Mouse (Mus musculus): ENCODE data around the gene Clec2i.
"Not testable (repeated sequence)": the region's sequence is repeated elsewhere in the genome, so short reads cannot be mapped to it uniquely, and the experiment has no call there.

The Clec2i gene

GRCm38 (mm10) chr6:128887091-128887790, at the start of gene Clec2i:
Gene Clec2i, plus strand, starts transcription at chr6:128887588.
- not testable (repeated sequence) for ATAC-seq (ENCODE audit: low TSS enrichment)

DNA sequence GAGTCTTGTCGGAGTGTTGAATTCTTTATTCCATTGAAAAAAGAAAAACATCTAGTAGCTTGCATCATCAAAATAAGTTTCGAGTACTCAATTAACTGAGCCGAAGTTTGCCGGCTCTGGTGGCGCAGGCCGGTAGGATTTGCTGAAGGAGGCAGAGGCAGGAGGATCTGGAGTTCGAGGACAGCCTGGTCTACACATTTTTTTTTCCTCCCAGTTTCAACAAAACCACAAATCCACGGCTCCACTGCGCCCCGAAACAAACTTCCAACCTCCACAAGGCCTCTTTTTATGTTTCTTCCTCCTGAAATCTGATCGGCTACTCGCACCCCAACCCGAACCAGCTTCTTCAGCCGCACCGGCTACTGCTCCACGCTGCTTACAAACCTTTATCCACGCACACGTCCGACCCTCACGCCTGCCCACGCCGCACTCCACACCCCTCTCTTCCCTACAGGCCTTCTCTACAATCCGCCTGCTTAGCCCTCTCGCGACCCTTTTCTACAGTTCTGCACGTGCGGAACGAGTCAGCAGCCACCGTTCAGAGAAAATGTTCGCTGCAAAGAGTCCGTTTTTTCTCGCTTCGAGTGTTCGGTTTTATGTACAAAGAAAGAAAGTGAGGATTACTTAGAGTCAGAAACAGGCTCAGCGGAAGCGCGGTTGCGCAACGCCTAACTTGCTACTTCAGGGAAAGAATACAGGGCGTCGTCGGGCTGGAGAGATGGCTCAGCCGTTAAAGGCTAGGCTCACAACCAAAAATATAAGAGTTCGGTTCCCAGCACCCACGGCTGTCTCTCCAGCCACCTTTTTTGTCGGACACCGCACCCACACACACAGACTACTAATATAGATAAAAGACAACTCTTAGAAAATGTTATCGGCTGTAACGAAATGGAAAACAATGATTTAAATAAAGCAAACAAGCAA, 48.8 kb upstream of the Clec2i start:
- ATAC-seq (ENCODE audit: low TSS enrichment), result peak; percentile 28

DNA sequence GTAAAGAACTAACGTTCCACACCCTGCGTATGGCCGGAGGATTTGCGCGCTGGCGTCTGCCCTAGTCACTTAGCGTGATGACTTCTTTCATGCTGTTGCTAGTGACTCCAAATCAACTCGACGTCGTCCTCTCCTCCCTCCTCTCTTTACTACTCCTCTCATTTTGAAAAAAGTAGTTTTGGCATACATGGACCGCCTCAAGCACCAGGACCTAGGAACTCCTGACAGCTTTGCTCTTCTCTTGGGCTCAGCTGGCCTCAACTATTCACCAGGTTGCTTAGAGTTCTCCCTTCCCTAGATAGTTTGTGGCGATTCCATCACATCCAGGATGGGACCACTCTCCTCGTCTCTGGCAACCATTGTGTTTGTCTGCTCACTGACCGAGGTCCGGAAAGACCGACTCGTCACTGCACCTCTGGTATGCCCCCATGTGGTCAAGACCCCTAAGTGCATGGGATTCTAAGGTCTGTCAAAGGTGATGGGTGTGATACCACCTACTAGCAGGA, 48.1 kb upstream of the Clec2i start:
- peak; percentile 7 for ATAC-seq (ENCODE audit: low TSS enrichment)

GRCm38 (mm10) chr6:128839921-128840320, 47.5 kb upstream of the Clec2i start:
- ATAC-seq (ENCODE audit: low TSS enrichment), result no peak

DNA sequence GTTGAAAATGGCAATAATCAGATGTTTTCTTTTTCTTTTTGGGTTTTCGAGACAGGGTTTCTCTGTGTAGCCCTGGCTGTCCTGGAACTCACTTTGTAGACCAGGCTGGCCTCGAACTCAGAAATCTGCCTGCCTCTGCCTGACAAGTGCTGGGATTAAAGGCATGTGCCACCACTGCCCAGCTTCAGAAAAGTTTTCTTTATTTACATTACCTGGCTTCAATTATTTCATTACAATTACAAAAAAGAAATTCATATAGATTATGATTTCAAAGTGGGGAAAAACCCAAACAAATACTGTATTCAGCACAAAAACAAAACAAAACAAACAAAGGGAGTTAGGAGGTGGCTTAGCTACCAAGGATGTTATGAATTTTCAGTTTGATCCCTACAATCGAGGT, 46.7 kb upstream of the Clec2i start:
- ATAC-seq (ENCODE audit: low TSS enrichment), result not testable (repeated sequence)

- ATAC-seq (ENCODE audit: low TSS enrichment), result no peak
Measured at GRCm38 (mm10) chr6:128841327-128842089, 45.9 kb upstream of the Clec2i start.

DNA sequence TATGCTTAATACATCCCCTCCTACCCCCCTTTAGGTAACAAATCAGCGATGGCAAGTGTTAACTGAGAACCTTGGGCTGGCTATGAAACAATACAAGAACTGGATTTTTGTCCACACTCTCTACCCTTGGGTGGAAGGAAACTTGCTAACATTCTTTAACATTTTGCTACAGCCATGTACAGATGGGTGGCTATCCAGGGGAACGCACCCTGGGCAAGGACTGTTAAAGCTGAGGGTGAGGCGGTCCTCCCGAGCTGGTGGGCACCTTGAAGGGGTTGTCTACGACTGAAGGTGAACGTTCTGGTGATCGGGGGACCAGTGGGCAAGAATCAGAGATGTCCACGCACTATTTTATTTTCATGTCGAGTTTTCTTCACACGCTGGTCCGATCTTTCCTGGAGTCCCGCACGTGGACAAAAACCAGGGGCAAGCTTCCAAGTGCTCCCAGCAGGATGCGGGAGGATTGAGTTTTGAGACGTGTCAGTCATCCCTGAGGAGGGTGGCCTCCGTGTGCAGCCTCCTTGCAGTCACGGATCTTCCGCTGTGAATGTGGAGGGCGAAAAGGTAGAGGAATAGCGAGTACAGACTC, 44.9 kb upstream of the Clec2i start:
- no peak for ATAC-seq (ENCODE audit: low TSS enrichment)

- ATAC-seq (ENCODE audit: low TSS enrichment), result peak; percentile 69
Measured at GRCm38 (mm10) chr6:128842945-128843478, 44.4 kb upstream of the Clec2i start.

DNA sequence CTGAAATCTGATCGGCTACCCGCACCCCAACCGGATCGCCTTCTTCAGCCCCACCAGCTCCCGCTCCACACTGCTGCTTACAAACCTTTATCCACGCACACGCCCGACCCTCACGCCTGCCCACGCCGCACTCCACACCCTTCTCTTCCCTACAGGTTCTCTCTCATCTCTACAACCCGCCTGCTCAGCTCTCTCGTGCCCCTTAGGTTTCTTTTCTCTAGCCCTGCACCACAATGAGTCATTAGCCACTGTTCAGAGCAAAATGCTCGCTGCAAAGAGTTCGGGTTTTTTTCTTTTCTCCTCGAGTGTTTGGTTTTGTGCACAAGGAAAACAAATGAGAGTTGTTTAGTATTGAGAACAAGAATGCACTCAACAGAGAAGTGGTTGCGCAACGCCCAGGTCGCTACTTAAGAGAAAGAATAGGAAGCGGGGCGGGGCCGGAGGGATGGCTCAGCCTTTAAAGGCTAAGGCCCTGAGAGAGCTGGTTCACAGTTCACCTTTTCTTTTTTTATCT, 43.9 kb upstream of the Clec2i start:
- ATAC-seq (ENCODE audit: low TSS enrichment), result peak; percentile 24

DNA sequence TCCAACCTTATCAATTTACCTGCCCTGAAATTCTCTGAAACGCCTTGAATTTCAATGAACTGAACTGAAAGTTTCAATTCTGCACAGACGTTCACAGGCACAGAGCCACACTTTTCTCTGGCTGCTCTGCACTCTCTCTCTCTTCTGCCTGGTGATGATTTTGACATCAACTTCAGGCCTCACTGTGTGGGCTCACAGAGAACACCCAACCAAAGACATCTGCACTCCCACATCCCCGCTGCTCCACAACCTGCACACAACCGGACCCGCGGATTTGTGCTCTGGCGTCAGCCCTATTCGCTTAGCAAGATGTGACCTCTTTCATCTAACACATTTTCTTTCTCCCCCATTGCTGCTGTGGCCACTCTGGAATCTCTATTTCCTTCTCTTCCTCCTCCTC, 43.3 kb upstream of the Clec2i start:
- ATAC-seq (ENCODE audit: low TSS enrichment), result no peak

DNA sequence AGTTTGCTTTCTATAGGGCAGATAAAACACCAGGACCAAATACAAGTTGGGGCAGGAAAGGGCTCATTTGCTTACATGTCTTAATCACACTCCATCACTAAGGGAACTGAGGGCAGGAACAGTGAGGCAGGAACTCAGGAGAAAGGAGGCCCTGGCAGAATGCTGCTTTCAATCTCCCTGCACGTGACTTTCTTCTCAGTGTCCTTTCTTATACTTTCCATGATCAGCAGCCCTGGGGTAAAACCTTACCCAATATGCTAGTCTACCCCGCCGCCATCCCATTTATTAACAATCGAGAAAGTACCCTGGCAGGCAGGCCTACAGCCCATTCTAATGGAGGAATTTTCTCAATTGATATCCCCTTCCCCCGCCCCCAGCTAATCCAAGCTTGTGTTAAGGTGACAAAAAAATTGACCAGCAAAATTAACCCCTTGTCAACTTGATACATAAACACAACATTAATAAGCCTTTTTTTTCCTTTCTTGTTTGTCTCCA, 42.8 kb upstream of the Clec2i start:
- no peak for ATAC-seq (ENCODE audit: low TSS enrichment)

DNA sequence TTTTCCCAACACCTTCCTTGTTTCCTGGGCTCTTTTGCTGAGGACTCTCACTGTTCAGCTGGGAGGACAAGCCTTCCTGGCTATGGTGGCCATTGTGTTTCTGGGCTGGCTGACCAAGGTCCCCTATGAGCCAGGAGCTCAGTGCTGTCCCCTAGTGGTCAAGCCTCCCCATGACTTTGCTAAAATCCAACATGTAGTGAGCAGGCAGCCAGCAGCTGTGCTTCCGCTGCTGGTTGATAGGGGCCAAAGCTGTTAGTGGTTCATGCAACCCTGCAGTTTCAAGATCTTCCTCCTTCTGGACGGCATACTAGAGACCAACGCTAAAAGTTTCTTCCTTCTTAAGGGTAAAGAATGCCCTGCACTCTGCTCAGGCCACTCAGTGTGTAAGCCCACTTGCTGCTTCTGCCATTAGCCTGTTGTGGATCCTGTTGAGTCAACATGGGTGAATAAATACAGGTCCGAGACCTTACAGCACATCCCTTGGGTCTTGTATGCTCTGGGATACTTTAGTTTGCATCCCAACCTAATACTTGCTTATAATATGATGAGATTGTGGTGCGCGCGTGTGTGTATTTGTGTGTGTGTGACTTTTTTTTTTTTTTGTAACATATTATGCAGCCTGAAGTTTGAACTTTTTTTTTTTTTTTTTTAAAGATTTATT, 41.9 kb upstream of the Clec2i start:
- peak; percentile 24 for ATAC-seq (ENCODE audit: low TSS enrichment)

DNA sequence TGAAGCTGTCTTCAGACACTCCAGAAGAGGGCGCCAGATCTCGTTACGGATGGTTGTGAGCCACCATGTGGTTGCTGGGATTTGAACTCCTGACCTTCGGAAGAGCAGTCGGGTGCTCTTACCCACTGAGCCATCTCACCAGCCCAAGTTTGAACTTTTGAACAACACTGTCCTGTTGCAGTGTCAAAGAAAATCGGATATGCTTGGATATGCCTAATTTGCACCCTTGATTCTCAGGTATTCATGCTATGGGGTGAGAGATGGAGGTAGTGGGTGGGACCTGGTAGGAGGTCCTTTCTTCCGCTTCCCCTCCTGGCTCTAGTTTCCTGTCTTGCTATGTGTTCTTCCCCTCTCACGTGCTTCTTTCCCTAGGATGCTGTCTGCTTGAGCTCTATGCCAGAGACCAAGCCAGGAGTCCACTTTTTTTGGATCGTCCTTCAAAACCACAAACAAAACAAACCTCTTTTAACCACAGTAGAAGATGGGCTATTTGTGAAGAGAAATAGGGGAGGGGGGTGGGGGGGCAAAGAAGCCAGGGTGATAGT, 41.3 kb upstream of the Clec2i start:
- no peak for ATAC-seq (ENCODE audit: low TSS enrichment)

- ATAC-seq (ENCODE audit: low TSS enrichment), result no peak
Measured at GRCm38 (mm10) chr6:128847401-128847800, 40.0 kb upstream of the Clec2i start.

DNA sequence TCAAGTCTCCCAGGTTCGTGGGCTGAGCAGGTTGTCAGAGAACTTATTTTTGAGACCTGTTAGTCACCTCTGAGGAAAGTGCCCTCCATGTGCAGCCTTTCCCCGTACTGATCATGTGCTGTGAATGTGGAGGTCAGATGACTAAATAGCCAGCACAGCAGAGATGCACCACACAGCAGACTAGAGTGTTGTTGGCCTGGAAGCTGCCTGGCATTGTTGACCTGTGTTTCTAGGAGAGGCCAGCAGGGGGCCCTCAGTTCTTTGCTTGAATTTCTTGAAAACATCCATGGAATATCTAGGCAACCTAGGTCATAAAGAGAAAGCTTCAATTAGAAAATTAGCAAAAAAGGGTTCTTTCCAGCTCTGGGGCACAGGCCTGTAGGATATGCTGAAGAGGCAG, 37.5 kb upstream of the Clec2i start:
- peak; percentile 69 for ATAC-seq (ENCODE audit: low TSS enrichment)

GRCm38 (mm10) chr6:128850671-128851070, 36.7 kb upstream of the Clec2i start:
- no peak for ATAC-seq (ENCODE audit: low TSS enrichment)

GRCm38 (mm10) chr6:128851151-128851550, 36.2 kb upstream of the Clec2i start:
- no peak for ATAC-seq (ENCODE audit: low TSS enrichment)

GRCm38 (mm10) chr6:128852766-128853165, 34.6 kb upstream of the Clec2i start:
- 0 out of 2 replicates have a peak, but pooled peaks have one; percentile 26 for ATAC-seq (ENCODE audit: low TSS enrichment)

- ATAC-seq (ENCODE audit: low TSS enrichment), result peak; percentile 66
Measured at GRCm38 (mm10) chr6:128854024-128854820, 33.2 kb upstream of the Clec2i start.
